Mouse (Mus musculus): Measurements from ENCODE around the gene Cadm1.

Cadm1 gene

DNA sequence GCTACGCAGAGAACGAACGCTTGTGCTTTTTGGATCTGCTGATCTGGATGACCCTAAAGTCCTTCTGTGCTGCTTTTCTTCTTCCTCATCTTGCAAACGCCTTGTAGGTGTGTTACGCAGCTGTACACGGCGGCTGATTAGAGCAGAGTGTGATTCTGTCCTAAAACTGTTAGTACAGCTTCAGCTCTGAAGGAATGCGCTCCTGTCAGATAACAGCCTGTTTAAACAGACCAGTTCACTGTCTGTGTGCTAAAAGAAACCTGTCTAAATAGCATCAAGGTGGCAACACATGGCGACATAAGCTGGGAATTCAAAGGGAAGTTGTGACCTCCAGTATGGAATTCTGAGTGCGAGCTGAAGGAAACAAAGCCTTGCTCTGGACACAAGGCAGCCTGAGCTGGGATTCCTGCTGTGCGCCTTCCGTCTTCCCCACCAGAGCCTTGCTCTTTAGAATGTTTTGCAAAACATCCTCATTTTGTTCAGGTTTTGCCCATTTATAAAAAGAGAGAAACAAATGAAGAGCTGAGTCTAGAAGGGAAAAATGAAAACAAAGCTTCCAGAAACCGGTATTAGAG lies 273.6 kb downstream of the Cadm1 start:
- no peak for DNase-seq (ENCODE audit: low spot score)

DNA sequence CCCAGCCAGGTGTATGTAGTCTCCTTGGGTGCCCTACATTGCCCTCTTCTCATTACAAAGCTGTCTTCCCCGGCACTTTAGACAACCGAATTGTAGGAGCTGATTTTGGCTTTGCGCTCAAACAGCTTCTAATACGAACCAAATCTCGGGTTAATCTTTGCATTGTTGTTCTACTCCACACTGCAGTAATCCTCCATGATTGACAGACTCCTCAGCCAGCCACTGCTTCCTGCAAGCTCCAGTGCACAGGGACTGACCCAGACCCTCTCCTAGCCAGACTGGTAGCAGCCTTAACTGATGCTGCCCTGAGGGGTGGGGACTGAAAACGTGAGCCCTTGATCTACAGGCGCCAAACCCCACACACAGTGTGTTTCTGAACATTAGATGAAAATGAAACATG lies 275.7 kb downstream of the Cadm1 start:
- DNase-seq (ENCODE audit: low spot score): no peak

DNA sequence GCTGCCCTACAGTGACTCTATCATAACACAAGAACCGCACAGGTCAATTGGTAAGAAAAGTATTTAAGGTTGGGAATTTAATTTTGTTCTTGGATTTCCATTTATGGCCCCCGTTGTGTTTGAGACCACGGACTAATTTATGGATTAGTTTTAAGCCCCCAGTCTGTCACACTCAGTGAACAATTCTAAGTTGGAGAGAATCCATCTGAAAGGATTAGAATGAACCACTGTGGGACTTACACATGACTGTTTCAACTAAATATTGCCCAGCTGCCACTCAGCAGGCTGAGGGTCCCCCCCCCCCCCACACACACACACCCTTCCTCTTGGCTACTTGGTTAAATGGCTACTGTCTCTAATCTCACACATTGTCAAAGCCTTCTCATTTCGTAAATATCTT lies 295.7 kb downstream of the Cadm1 start:
- no peak for DNase-seq (ENCODE audit: low spot score)

DNA sequence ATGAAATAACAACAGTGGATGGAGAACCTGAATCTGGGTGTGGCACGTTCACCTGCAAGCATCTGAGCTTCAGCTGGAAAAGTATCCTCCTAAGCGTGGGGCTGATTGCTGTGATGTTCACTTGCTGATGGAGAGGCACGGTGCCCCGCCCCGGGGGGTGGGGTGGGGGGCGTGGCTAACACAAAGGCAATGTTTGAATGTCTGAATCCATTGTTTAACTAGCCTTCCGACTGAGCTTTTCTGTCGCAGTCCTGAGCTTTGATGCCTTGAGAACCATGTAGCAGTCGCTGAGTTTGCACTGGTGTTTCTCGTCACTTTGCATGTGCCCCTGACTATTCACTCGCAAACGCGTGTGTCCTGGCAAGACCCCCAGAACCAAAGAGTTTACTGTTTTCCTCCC lies 298.8 kb downstream of the Cadm1 start:
- DNase-seq (ENCODE audit: low spot score): no peak

DNA sequence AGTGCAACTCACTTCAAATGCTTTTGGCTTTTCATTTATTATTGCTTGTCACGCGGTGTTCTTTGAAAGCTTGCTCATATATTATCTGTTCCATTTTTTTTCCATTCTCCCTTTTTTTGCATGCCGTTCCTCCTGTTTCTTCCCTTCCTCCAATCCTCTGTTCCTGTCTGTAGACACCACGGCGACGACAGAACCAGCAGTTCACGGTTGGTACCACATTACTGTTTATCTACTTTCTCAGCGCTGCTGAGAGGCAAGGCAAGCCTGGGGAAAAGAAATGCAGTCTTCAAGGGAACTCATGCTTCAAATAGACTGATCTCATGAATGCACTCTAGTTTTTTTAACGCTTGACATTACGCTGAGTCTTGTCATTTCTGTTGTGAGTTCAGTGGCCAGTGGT lies 299.2 kb downstream of the Cadm1 start:
- no peak for DNase-seq (ENCODE audit: low spot score)

DNA sequence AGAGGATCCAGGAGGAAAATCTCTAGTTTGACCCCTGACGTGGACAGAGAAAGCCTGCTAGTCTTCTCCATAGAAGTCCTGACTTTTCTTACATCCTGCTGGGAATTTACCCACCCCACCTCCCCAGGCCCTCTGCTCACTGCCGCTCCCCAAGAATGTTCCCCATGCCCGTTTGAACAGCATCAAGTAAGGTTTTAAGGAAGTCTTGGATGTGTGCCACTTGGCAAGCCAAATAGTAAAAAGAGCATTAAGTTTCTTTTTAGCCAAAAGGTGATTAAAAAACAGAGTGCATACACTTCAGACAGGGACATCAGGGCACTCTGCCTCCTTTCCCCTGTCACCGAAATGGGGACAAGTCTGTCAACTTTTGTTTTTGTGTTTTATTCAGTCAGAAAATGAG lies 299.9 kb downstream of the Cadm1 start:
- DNase-seq (ENCODE audit: low spot score): no peak

DNA sequence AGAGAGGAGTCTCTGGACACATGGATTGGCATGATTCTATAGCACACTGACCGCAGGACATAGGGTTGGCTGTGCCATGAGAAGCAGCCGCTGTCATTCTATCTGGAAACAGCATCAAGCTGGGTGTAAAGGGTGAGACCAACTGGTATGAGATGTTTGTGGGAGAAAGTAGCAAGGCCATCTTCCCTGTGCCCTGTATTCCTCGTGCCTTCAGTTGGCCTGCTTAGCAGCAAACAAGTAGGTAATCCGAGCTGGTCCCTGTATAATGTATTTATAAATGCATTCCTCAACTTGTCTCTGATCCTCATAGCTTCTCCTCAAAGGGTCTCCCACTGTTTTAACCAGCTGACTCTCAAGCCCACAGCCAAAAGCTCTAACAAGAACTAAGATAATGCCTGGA lies 301.4 kb downstream of the Cadm1 start:
- DNase-seq (ENCODE audit: low spot score): no peak

DNA sequence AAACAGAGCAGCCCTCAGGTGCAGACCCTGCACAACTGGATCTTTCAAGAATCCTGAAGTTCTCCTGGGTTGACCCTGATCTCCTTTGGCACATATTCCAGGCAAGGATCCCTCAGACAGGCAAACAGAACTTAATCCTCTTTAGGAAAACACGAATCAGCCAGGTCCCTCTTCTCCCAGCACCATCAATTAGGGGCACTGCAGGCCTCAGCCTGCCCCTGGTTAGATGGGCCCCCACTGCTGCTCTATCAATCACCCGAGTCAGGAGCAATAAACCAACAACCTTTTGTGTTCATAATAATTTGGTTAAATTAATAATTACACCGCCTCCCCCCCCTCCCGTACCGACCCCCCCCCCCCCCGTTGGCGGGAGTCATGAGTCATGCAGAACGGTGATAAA lies 308.2 kb downstream of the Cadm1 start:
- no peak for DNase-seq (ENCODE audit: low spot score)

DNA sequence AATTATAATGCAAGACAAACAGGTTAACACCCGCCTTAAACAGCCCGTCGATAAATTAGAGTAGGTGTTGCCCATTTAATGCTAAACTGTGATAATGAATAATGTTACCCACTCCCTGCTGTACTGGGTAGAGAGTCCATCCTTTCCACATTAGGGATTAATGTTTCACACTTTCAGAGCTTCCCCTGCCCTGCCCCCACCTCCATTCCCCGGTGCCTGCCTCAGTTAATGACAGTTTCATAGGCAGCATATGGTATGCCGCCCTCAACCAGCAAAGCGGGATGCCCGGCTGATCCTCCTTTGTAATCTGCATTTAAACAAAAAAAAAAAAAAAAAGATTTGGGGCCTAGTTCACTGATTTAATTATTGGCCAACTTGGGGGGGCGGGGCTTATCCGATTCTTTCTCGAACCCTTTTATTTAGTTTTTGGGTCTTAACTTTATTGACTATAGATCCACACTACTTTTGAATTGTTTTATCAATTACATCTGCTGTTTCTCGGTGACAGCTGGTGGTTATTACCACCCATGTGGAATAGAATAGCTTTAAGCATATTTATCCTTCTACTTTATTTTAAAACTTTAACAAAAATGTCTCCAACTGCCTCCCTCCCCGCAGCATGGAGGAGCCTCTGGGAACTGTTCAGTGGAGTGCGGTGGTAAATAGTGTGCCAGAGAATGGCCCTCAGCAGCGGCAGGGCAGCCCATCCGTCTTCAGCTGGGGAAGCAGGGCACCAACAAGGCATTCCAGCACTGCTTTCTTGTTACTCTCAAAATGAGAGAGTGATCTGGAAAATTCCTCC lies 309.1 kb downstream of the Cadm1 start:
- DNase-seq (ENCODE audit: low spot score): no peak

DNA sequence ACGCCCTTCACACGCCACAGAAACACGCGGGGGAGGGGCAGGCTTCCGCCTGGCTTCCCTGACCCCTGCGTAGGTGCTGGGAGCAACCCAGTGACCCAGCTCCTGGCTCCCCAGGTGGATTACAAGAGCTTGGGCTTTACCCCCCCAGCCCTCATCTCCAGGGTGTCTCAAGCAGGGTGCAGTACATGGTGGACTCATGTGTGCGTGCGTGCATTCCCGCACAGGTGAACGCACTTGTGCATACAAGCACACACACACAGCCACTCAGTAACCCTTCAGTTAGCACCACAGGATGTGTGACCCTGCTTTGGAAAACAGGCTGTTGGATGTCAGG lies 309.7 kb downstream of the Cadm1 start:
- DNase-seq (ENCODE audit: low spot score): no peak

DNA sequence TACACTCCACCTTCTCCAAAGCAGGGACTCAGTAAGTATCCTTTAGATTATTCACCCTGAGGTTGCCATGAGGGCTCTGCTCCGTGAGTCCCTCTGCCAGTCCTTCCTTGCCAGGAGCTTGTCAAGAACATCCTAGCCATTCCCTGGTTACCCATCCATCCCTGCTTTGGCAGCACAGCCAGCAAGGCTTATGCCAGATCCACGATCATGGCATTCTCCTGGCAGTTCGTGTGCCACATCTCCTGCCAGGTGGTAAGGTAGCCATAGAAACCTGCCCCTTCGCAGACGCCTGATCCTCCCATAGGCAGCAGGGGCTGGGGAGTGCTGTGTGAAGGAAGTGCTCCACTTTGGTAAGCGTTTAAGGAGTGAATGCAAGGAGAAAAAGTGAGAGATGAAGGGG lies 313.4 kb downstream of the Cadm1 start:
- DNase-seq (ENCODE audit: low spot score): no peak

DNA sequence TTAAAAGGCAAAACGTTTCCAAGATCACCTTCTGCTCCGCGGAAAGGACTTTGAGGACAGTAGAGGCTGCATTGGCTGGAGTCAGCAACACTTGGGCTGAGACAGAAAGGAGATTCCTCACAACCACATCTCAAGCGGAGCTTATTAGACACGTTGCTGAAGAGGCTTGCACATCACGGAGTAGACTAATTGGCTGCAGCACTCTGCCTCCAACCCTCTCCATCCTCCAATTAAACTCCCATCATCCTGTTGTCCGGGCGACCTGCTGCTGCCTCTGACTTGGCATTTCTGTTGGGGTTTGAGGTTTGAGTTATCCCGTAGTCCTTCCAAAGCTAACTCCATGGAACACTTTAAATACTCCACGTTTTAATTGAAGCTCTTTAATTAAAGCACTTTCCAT lies 316.3 kb downstream of the Cadm1 start:
- no peak for DNase-seq (ENCODE audit: low spot score)

DNA sequence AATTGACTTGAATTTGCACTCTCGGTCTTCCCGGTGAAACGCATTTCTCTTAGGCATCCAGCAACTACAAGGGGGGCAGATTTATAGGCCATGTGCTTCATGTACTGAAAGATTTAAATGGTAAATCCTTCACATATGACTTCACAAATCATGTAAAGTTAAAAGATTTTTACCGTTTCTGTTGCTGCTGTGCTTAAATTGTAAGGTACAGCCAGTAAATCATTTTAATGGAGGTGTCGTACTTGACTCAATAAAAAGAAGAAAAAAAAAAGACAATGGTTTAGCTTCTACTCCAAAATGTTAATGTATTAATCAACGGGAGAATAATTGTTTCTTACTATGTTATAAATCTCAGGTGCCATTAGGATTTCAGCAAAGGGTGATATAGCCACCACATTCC lies 317.0 kb downstream of the Cadm1 start:
- DNase-seq (ENCODE audit: low spot score): no peak

DNA sequence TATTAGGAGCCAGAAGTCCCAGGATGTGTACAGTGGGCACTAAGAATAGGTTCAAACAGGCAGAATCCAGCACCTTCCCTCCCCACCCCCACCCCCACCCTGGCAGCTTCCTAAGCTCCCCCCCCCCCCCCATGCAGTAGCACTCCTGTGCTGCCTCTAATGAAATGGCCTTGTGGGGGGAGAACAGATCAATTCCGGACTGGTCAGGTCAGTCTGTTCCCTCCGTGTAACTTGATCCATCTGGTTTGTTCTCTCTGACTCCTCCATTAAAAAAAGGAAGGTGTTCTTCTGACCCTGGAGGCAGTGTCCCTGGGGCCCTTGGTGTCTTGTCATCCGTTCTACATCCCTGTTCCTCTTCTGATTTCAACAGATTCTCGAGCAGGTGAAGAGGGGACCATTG lies 317.8 kb downstream of the Cadm1 start:
- DNase-seq (ENCODE audit: low spot score): no peak

DNA sequence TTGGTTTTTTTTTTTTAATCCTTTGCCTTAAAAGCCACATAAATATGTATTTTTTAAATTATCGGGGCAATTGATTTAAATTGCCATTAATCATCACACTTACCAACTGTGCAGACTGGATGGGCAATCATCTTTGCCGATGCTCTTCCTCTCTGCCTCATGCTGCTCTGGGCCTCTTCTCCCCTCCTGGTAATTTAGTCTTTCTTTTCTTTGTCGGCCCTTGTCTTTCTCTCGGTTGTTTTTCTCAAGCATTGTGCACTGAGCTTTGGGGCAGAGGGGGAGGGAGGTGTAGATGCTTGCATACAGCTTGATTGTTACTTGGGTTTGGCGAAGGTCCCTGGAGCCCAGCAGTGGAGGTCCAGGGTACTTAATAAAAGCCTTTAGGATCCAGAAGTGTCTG lies 318.8 kb downstream of the Cadm1 start:
- no peak for DNase-seq (ENCODE audit: low spot score)

DNA sequence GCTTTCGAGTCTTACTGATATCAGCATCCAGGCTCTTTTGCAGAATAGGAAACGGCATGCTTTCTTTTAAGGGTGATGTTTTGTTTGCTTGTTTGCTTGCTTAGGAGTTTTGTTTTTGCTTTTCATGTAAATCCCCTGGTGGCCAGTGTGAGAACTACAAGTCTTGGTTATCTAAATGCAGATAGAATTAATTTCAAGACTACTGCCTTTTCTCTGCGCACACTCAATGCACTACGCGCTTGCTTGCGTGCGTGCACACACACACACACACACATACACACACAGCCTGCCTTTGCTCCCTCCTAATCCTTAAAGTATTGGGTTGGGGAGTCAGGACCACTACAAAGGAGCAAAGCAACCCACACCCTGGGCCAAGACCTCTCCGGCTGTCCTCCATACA lies 326.3 kb downstream of the Cadm1 start:
- DNase-seq (ENCODE audit: low spot score): peak; percentile 13

DNA sequence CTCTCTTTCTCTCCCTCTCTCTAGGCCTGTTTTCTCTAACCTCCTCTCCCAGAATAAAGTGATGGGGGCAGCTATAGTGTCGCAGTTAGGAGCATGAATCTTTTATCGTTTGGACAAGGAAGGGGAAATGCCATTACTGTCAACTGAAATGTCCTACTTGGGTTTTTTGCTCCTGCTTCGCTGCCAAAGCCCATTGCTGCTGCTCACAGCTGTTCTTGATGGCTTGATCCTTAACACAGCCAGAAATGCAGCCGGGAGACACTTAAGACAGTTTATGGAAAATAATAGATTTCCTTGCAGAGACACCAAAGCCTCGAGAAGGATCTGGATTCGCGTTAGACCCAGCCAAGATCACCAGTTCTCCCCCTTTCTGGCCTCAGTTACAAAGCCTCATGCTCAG lies 327.3 kb downstream of the Cadm1 start:
- DNase-seq (ENCODE audit: low spot score): no peak

DNA sequence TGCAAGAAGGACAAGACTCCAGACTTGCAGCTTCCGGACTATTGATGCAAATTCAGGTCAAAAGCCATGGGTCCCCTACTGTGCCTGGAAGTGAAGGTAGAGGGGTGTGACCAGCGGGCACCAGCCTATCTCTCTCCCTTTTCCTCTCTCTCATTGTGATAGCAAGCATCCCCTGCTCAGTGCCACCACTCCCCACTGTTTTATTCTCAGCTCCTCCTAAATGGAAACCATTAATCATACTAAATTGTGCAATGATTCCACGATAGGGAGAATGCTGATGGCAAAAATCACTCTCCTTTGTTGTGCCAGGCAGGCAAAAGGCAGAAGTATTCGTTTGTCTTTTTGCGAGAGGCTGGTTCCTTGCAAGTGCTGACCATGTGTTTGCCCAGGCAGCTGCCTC lies 328.2 kb downstream of the Cadm1 start:
- DNase-seq (ENCODE audit: low spot score): no peak

DNA sequence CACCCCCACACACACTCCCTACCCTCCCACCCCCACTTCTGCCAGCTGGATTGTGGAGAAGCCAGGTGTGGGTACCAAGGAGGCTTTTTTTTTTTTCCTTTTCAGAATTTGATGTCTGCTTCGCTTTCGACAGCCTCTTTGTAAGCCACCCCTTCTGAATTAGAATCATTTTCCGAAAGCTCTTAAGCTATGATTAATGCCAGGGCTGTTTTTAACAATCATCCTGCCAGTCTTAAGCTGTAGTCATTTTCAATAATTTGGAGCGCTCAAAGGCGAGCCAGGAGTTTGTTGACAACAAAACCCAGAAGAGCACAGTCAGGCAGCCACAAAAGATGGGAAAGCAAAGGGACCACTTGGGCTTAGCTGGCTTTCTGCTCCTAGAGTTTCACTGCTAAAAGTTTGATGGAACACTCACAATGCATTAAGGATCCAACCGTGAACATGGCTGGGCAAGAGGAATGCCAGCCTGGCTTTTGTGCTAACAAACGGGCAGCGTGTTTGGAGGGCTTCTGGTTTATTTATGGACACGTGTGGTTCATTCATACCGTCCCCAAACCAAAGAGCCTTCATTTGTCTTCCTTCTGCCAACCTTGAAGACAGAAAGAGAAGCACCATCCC lies 328.9 kb downstream of the Cadm1 start:
- no peak for DNase-seq (ENCODE audit: low spot score)

DNA sequence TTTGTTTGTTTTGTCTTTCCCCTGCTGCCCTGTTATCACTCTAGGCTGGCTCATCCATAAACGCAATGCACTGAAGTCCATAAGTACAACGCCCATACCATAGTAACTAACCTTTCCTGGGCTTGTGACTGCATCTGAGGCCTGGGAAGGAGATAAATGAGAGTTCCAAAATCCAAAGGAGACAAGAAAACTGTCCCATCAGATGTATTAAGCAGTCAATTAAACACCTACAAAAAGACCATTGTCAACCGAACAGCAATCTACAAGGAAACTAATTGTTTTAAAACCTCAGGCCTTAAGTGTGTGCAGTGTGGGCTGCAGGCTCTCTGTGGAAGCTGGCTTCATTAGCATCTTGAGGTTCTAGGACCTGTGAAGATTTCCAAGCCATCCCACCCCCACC lies 331.0 kb downstream of the Cadm1 start:
- DNase-seq (ENCODE audit: low spot score): no peak

DNA sequence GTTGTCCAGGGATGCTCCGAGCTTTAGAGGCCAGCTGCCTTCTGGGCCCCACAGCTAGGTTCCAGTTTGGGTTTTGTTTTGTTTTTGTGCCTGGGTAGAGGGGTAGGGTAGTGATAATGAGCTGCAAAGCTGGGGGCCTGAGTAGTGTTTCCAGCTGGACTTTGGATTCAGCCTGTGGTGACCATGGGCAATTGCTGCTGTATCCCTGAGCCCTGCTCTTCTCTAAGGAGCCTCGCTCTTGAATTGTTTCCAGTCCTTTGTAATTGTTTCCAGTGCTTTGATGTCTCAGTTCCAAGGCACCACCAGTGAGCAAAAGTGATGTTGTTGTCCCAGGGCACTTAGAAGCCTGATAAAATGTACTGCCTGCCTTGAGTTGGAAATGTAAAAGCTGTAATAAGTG lies 331.8 kb downstream of the Cadm1 start:
- DNase-seq (ENCODE audit: low spot score): no peak

DNA sequence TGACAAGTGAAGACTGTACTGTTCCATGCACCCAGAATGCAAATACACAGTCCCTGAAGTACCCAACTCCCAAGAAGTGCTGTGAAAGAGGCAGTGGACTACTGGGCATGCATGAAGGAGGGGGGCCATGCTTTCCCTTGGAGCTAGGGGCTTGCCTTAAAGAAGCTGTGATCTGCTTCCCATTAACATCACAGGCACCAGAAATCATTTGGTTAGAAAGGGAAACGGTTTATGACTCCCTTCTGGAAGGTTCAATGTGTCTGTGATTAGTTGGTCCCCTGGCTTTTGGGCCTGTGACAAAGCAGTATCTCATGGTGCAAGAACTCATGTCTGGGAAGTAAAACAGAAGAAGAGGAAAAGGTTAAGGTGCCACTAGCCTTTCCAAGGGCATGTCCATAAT lies 336.0 kb downstream of the Cadm1 start:
- DNase-seq (ENCODE audit: low spot score): no peak

DNA sequence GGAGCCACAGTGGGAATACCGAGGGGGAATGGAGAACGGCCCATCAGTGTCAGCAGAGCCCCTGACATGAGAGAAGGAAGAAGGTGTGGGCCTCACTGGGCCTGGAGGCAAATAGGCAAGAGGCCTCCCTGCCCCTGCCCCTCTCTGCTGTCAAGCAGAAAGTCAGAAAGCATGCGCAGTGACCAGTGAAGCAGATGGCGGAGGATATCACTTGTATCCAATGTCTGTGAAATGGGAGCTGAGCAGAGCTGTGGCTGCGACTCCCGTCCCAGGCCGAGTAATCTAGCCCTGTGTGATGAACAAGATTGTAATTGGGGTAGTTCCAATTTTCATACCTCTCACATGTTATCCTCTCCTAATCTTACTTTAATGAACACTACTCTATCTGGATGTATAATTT lies 337.5 kb downstream of the Cadm1 start:
- DNase-seq (ENCODE audit: low spot score): no peak

DNA sequence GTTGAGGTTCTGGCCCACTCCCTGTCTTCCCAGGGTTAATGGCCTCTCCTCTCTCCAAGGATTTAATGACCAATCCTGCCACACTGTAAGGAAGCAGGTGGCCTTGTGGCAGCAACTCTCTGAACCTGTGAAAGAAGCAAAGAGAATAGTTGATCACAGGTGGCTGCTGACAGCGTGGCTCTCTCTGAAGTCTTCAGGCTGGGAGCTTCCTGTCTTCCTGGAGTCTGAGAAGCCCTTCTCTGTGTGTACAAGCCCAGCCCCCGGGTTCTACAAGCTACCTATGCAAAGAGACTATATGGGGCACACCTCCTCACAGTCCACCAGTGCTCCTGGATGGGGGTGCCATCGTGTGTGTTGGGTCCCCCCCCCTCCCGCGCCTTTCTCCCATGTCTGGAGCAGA lies 339.7 kb downstream of the Cadm1 start:
- no peak for DNase-seq (ENCODE audit: low spot score)

Data from MN1 (cell line).